Mouse (Mus musculus): ENCODE data around the gene Olfr1423. TPM values are rescaled to one million over a fixed set of nuclear protein-coding genes. Genes with fewer than 3 reads are reported as not detected.
A peak's percentile ranks its signal among the peaks of the same experiment; 100 is the strongest.

Olfr1423 gene
- polyA plus RNA-seq, 1 experiment from 2014 or later: not detected

- DNase-seq (ENCODE audit: low spot score): peak; percentile 88
- Histone ChIP-seq H3K9me3 (ENCODE audit: control insufficient read depth, low read length) (no peaks in the 10 kb centered on the region), H3K27ac (ENCODE audit: low read depth) (peak overlapping the region; percentile 94), H3K27me3 (replicated peaks; ENCODE audit: control insufficient read depth, insufficient read depth, low read length) (no peaks in the 10 kb centered on the region), H3K4me3 (ENCODE audit: low read depth, low read length) (peak overlapping the region; percentile 80), H3K9ac (ENCODE audit: low read length) (peak overlapping the region; percentile 81), H3K4me2 (ENCODE audit: low read length) (peak overlapping the region; percentile 65), H3K36me3 (ENCODE audit: control insufficient read depth, insufficient read depth, low read length) (no peaks in the 10 kb centered on the region), H3K4me1 (replicated peaks; ENCODE audit: control insufficient read depth, insufficient read depth, low read length) (peaks cover 4% of the 10 kb centered on the region)
- peak; percentile 26 for ATAC-seq (replicated peaks; ENCODE audit: low FRiP score, low TSS enrichment, low read depth)
- 2% methylated on average over 24 of the region's 24 CpGs for WGBS
These were observed 31.4 kb downstream of the Olfr1423 start for GRCm38 (mm10) chr19:12009501-12010280.

- Histone ChIP-seq H3K9me3 (ENCODE audit: control insufficient read depth, low read length) (no peaks in the 10 kb centered on the region), H3K9ac (ENCODE audit: low read length) (no peak overlapping the region)
These were observed 32.4 kb downstream of the Olfr1423 start for GRCm38 (mm10) chr19:12008410-12009380.

GRCm38 (mm10) chr19:12007105-12007931 lies 33.8 kb downstream of the Olfr1423 start:
- no peaks in the 10 kb centered on the region for H3K36me3 ChIP-seq (ENCODE audit: control insufficient read depth, insufficient read depth, low read length)
- H3K4me3 ChIP-seq (ENCODE audit: low read depth, low read length): peak overlapping the region; percentile 68
- H3K27me3 ChIP-seq (replicated peaks; ENCODE audit: control insufficient read depth, insufficient read depth, low read length): no peaks in the 10 kb centered on the region
- no peak overlapping the region for H3K27ac ChIP-seq (ENCODE audit: low read depth)
- peaks cover 8% of the 10 kb centered on the region for H3K4me1 ChIP-seq (replicated peaks; ENCODE audit: control insufficient read depth, insufficient read depth, low read length)
- peak overlapping the region; percentile 46; the same call in 1 of the 2 replicates for H3K9ac ChIP-seq (ENCODE audit: low read length)
- ATAC-seq (replicated peaks; ENCODE audit: low FRiP score, low TSS enrichment, low read depth): no peak
- 15% methylated on average over 17 of the region's 17 CpGs for WGBS
- H3K9me3 ChIP-seq (ENCODE audit: control insufficient read depth, low read length): no peaks in the 10 kb centered on the region
- peak overlapping the region; percentile 71 for H3K4me2 ChIP-seq (ENCODE audit: low read length)
- DNase-seq (ENCODE audit: low spot score): peak; percentile 84

More at GRCm38 (mm10) chr19:12008410-12009380, 32.4 kb downstream of the Olfr1423 start:
- WGBS: 35% methylated on average over 17 of the region's 17 CpGs
- Histone ChIP-seq H3K4me3 (ENCODE audit: low read depth, low read length) (no peak overlapping the region), H3K4me1 (replicated peaks; ENCODE audit: control insufficient read depth, insufficient read depth, low read length) (peaks cover 8% of the 10 kb centered on the region), H3K27ac (ENCODE audit: low read depth) (peak overlapping the region; percentile 44; the same call in 1 of the 2 replicates), H3K36me3 (ENCODE audit: control insufficient read depth, insufficient read depth, low read length) (no peaks in the 10 kb centered on the region), H3K4me2 (ENCODE audit: low read length) (no peak overlapping the region; the same call in 1 of the 2 replicates), H3K27me3 (replicated peaks; ENCODE audit: control insufficient read depth, insufficient read depth, low read length) (no peaks in the 10 kb centered on the region)
- DNase-seq (ENCODE audit: low spot score) (no peak), ATAC-seq (replicated peaks; ENCODE audit: low FRiP score, low TSS enrichment, low read depth) (no peak)

- Histone ChIP-seq H3K4me2 (ENCODE audit: low read length) (peak overlapping the region; percentile 71), H3K9ac (ENCODE audit: low read length) (peak overlapping the region; percentile 46), H3K4me3 (ENCODE audit: low read depth, low read length) (peak overlapping the region; percentile 68), H3K9me3 (ENCODE audit: control insufficient read depth, low read length) (no peaks in the 10 kb centered on the region), H3K27ac (ENCODE audit: low read depth) (peak overlapping the region; percentile 60; the same call in 1 of the 2 replicates), H3K36me3 (ENCODE audit: control insufficient read depth, insufficient read depth, low read length) (no peaks in the 10 kb centered on the region), H3K4me1 (replicated peaks; ENCODE audit: control insufficient read depth, insufficient read depth, low read length) (peaks cover 8% of the 10 kb centered on the region), H3K27me3 (replicated peaks; ENCODE audit: control insufficient read depth, insufficient read depth, low read length) (no peaks in the 10 kb centered on the region)
- ATAC-seq (replicated peaks; ENCODE audit: low FRiP score, low TSS enrichment, low read depth) (no peak), DNase-seq (ENCODE audit: low spot score) (peak; percentile 69)
- 2% methylated on average over 17 of the region's 17 CpGs for WGBS
These were observed 34.7 kb downstream of the Olfr1423 start for GRCm38 (mm10) chr19:12006361-12006947.

- peak overlapping the region; percentile 46 for H3K9ac ChIP-seq (ENCODE audit: low read length)
- no peaks in the 10 kb centered on the region for H3K27me3 ChIP-seq (replicated peaks; ENCODE audit: control insufficient read depth, insufficient read depth, low read length)
- peak overlapping the region; percentile 60 for H3K27ac ChIP-seq (ENCODE audit: low read depth)
- DNase-seq (ENCODE audit: low spot score): peak; percentile 99
- WGBS: under 1% methylated on average over 41 of the region's 41 CpGs
- H3K36me3 ChIP-seq (ENCODE audit: control insufficient read depth, insufficient read depth, low read length): no peaks in the 10 kb centered on the region
- peak overlapping the region; percentile 68 for H3K4me3 ChIP-seq (ENCODE audit: low read depth, low read length)
- H3K4me2 ChIP-seq (ENCODE audit: low read length): peak overlapping the region; percentile 71
- peak; percentile 74 for ATAC-seq (replicated peaks; ENCODE audit: low FRiP score, low TSS enrichment, low read depth)
- no peaks in the 10 kb centered on the region for H3K9me3 ChIP-seq (ENCODE audit: control insufficient read depth, low read length)
- H3K4me1 ChIP-seq (replicated peaks; ENCODE audit: control insufficient read depth, insufficient read depth, low read length): peaks cover 8% of the 10 kb centered on the region
These were observed 35.4 kb downstream of the Olfr1423 start for GRCm38 (mm10) chr19:12005376-12006360.

- 53% methylated on average over 9 of the region's 9 CpGs for WGBS
- ATAC-seq (replicated peaks; ENCODE audit: low FRiP score, low TSS enrichment, low read depth) (no peak), DNase-seq (ENCODE audit: low spot score) (no peak)
- Histone ChIP-seq H3K36me3 (ENCODE audit: control insufficient read depth, insufficient read depth, low read length) (no peaks in the 10 kb centered on the region), H3K4me3 (ENCODE audit: low read depth, low read length) (peak overlapping the region; percentile 68), H3K9me3 (ENCODE audit: control insufficient read depth, low read length) (no peaks in the 10 kb centered on the region), H3K4me2 (ENCODE audit: low read length) (peak overlapping the region; percentile 71), H3K27me3 (replicated peaks; ENCODE audit: control insufficient read depth, insufficient read depth, low read length) (no peaks in the 10 kb centered on the region), H3K4me1 (replicated peaks; ENCODE audit: control insufficient read depth, insufficient read depth, low read length) (peaks cover 8% of the 10 kb centered on the region), H3K9ac (ENCODE audit: low read length) (peak overlapping the region; percentile 46; the same call in 1 of the 2 replicates), H3K27ac (ENCODE audit: low read depth) (no peak overlapping the region; the same call in 1 of the 2 replicates)
These were observed 36.7 kb downstream of the Olfr1423 start for GRCm38 (mm10) chr19:12004216-12005008.

All from intestine, embryonic 14.5 days (tissue).